Mouse (Mus musculus): ENCODE data around the gene Psmb7. TPM values are rescaled to one million over a fixed set of nuclear protein-coding genes. Genes with fewer than 3 reads are reported as not detected.

Psmb7 gene
- polyA plus RNA-seq, 1 experiment, result 82.9 TPM

DNA sequence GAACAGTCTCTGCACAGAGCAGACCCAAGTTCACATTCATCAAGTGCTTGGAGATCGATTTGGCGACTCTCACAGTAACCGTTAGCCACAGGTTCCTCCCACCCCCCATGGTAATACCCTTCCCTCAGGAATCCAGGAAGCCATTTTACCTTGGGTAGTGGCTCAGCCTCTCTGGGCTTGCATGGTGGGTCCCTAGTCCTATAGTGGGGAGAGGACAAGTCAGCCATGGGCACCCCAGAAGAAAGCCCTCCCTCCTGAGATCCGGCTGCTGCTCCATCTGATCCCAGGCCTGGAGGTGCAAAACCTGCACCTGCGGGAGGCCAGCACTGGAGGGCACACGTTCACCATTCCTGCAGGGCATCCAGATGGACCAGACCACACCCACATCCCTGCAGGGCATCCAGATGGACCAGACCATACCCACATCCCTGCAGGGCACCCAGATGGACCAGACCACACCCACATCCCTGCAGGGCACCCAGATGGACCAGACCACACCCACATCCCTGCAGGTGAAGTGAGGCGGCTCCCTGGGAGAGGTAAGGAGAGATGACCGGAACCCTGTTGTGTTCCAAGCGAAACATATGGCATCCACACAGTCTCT lies 31.6 kb upstream of the Psmb7 start:
- no peaks in the 10 kb centered on the region for H3K4me1 ChIP-seq (ENCODE audit: control insufficient read depth, insufficient read depth, low read length)
- TF ChIP-seq CTCF (IDR thresholded peaks at IDR 0.05; ENCODE audit: control insufficient read depth, insufficient read depth, low read length), result no peak
- TF ChIP-seq POLR2A (IDR thresholded peaks at IDR 0.05; ENCODE audit: borderline replicate concordance, control insufficient read depth, low read depth, low read length), result no peak
- H3K4me3 ChIP-seq (replicated peaks; ENCODE audit: control insufficient read depth, low read depth, low read length), result no peak overlapping the region
- WGBS, result 65% methylated on average over 9 of the region's 9 CpGs
- H3K27ac ChIP-seq (ENCODE audit: control insufficient read depth, insufficient read depth, low read depth, low read length, poor library complexity), result no peak overlapping the region

DNA sequence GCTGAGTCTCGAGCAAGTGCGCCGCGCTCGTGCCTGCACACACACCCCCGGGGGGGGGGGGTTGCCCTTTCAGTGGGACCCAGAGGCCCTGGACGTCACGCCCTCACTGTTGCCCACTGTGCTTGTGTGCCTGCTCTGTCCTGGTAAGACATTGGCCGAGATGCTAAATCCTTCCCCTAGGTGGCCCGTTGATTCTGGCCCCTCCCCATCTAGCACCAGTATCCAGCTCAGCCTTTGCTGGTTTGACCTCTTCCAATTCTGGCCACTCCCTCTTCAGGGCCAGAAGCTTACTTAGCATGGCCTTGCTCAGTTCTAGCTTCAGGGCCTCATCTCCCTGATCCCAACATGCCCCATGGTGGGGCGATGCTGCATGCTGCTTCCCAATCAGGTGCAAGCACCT lies 28.6 kb upstream of the Psmb7 start:
- TF ChIP-seq CTCF (IDR thresholded peaks at IDR 0.05; ENCODE audit: control insufficient read depth, insufficient read depth, low read length), result no peak
- Histone ChIP-seq H3K4me3 (replicated peaks; ENCODE audit: control insufficient read depth, low read depth, low read length) (no peak overlapping the region), H3K4me1 (ENCODE audit: control insufficient read depth, insufficient read depth, low read length) (no peaks in the 10 kb centered on the region), H3K27ac (ENCODE audit: control insufficient read depth, insufficient read depth, low read depth, low read length, poor library complexity) (no peak overlapping the region)
- 76% methylated on average over 11 of the region's 11 CpGs for WGBS

DNA sequence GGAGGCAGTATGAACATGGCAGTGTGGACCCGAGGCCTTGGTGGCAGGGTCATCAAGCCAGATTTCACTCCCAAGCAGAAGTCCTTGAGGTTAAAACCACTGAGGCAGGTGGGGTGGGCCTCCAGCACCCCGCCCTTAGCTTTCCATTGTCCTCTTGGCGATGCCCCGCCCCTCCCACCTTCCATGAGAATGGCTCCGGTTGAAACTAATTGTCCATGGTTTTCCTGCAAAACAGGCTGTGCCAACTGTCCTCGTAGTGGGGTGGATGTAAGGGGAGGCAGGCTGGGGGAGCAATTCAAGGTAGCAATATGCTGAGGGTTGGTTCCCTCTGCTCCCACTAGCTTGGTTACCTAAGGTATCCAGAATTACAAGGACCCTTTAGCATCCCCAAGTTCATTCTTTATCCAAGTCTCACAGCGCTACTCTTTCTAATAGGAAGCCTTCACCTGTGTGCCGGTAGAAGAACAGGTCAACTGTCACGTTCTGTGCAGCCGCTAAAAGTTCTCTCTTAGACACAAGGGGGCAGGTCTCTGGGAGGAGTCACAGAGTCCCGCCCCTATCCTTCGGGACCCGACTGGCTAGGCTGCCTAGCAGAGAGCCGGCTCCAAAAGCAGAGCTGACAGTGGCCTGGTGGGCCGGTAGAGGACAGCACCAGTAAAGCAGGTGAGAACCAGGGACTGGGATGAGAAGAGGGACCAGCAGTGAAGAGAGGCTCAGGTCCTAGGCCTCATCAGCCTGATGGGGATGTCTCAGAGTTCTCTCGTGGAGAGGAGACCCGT lies 25.1 kb upstream of the Psmb7 start:
- WGBS, result 21% methylated on average over 17 of the region's 17 CpGs
- TF ChIP-seq CTCF (IDR thresholded peaks at IDR 0.05; ENCODE audit: control insufficient read depth, insufficient read depth, low read length) (no peak), POLR2A (IDR thresholded peaks at IDR 0.05; ENCODE audit: borderline replicate concordance, control insufficient read depth, low read depth, low read length) (no peak)
- Histone ChIP-seq H3K27ac (ENCODE audit: control insufficient read depth, insufficient read depth, low read depth, low read length, poor library complexity) (no peak overlapping the region), H3K4me3 (replicated peaks; ENCODE audit: control insufficient read depth, low read depth, low read length) (no peak overlapping the region), H3K4me1 (ENCODE audit: control insufficient read depth, insufficient read depth, low read length) (no peaks in the 10 kb centered on the region)

DNA sequence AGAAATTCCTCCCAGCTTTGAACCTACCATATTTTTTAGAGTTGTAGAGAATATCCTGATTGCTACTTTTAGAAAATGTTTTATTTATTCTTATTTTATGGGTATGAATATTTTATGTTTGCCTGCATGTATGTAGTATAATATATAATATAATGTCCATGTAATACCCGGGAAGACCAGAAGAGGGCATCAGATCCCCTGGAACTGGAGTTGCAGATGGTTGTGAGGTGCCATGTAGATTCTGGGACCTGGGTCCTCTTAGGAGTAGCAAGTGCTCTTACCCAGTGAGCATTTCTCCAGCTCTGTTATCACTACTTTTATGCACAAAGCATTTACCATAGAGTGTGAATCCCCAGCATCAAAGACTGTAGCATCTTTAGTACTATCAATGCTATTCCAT lies 17.5 kb upstream of the Psmb7 start:
- Histone ChIP-seq H3K4me1 (ENCODE audit: control insufficient read depth, insufficient read depth, low read length) (no peaks in the 10 kb centered on the region), H3K4me3 (replicated peaks; ENCODE audit: control insufficient read depth, low read depth, low read length) (no peak overlapping the region), H3K27ac (ENCODE audit: control insufficient read depth, insufficient read depth, low read depth, low read length, poor library complexity) (no peak overlapping the region)
- peak; percentile 21; the same call in 1 of the 2 replicates for TF ChIP-seq CTCF (IDR thresholded peaks at IDR 0.05; ENCODE audit: control insufficient read depth, insufficient read depth, low read length)
- TF ChIP-seq POLR2A (IDR thresholded peaks at IDR 0.05; ENCODE audit: borderline replicate concordance, control insufficient read depth, low read depth, low read length), result no peak
- 2% methylated on average over 1 of the region's 1 CpGs for WGBS

DNA sequence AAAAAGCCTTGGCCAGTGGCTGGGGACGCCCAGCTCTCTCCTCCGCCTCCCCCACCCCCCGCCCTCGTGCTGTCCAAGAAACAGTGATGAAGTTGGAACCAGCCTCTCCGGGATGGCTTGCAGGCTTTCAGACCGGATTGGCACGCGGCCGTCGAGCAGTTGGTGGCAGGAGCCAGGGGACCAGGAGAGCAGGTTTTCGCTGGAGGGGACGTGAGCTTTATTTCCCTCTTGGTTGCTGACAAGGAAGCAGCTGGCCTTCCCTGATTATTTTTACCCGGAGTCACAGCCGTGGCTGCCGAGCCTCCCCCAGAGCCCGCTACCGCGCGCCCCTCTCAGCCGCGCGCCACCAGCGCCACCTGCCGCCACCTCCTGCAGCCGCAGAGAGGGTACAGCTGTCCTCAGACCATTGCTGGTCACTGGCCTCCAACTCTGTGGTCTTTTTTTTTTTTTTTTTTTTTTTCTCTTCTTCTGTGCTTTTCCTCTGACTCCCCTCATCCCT lies 14.5 kb upstream of the Psmb7 start:
- no peak for TF ChIP-seq POLR2A (IDR thresholded peaks at IDR 0.05; ENCODE audit: borderline replicate concordance, control insufficient read depth, low read depth, low read length)
- TF ChIP-seq CTCF (IDR thresholded peaks at IDR 0.05; ENCODE audit: control insufficient read depth, insufficient read depth, low read length), result peak; percentile 66
- WGBS, result under 1% methylated on average over 25 of the region's 25 CpGs
- Histone ChIP-seq H3K27ac (ENCODE audit: control insufficient read depth, insufficient read depth, low read depth, low read length, poor library complexity) (no peak overlapping the region), H3K4me3 (replicated peaks; ENCODE audit: control insufficient read depth, low read depth, low read length) (no peak overlapping the region), H3K4me1 (ENCODE audit: control insufficient read depth, insufficient read depth, low read length) (no peaks in the 10 kb centered on the region)

DNA sequence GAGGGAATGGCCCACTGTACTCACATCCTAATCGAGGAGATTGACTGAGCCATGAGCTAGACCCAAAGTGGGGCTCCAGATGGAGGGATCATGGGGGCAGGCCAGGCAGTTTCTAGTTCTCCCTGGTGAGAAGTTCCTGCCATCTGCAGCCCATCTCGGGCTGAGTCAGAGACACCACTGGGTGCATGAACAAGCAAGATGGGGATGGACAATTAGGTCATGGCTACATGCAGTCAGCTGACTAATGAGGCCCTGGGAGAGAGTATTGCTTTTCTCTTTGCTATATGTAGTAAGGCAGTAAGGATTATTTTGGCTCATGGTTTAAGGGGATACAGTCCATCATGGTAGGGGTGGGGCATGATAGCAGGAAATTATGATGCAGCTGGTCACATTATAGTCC lies 9.8 kb upstream of the Psmb7 start:
- H3K4me3 ChIP-seq (replicated peaks; ENCODE audit: control insufficient read depth, low read depth, low read length), result no peak overlapping the region
- H3K27ac ChIP-seq (ENCODE audit: control insufficient read depth, insufficient read depth, low read depth, low read length, poor library complexity), result no peak overlapping the region
- no peaks in the 10 kb centered on the region for H3K4me1 ChIP-seq (ENCODE audit: control insufficient read depth, insufficient read depth, low read length)
- WGBS, result 71% methylated on average over 2 of the region's 2 CpGs
- TF ChIP-seq POLR2A (IDR thresholded peaks at IDR 0.05; ENCODE audit: borderline replicate concordance, control insufficient read depth, low read depth, low read length) (no peak), CTCF (IDR thresholded peaks at IDR 0.05; ENCODE audit: control insufficient read depth, insufficient read depth, low read length) (no peak)

DNA sequence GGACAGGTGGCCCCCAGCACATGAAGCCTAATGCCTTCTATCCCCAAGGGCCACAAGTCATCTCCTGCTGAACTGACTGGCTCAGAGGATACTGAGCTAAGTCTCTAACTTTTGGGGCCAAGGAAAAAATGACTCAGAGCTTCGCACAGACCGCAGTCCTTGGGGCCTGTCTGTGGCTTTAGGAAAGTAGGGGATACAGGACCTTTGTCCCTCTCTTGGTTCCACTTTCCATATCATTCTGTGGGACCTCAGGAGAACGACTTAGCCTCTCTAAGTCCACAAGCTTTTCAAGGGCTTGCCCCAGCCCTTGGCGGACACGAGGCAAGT lies 9.4 kb upstream of the Psmb7 start:
- Histone ChIP-seq H3K4me3 (replicated peaks; ENCODE audit: control insufficient read depth, low read depth, low read length) (no peak overlapping the region), H3K27ac (ENCODE audit: control insufficient read depth, insufficient read depth, low read depth, low read length, poor library complexity) (no peak overlapping the region), H3K4me1 (ENCODE audit: control insufficient read depth, insufficient read depth, low read length) (no peaks in the 10 kb centered on the region)
- TF ChIP-seq POLR2A (IDR thresholded peaks at IDR 0.05; ENCODE audit: borderline replicate concordance, control insufficient read depth, low read depth, low read length) (no peak), CTCF (IDR thresholded peaks at IDR 0.05; ENCODE audit: control insufficient read depth, insufficient read depth, low read length) (no peak)
- 83% methylated on average over 5 of the region's 5 CpGs for WGBS

DNA sequence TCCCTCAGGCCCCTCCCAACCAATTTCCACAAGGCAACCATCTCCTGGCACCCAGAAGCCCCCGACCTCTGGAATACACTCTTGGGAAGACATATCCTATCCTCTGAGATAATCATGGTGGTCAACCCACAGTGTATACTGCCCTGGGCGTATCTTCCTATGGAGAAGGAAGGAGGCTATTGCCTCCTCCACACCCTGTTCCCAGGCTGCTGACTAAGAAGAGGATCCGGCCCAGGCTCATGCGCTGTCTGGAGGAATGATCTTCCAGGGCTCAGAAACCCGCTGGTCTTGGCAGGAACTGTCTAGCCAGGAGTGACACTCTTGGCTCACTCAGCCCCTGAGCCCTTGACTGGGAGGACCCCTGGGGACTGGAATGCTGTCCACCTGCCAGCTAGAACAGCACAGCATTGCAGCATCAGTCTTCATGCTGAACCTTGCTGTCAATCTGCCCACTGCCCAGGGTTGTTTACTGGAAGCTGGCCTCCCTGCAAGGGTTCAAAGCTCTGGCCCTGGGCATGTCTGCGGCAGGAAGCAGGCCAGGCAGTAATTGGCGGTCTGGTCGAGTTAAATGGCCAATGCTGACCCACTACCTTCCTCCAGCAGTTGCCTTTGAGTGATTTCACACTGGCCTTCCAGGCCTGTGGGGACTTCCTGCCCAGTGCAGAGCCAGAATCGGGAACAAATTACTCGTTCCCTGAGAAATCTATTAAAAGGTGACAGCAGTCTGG lies 8.8 kb upstream of the Psmb7 start:
- Histone ChIP-seq H3K4me3 (replicated peaks; ENCODE audit: control insufficient read depth, low read depth, low read length) (no peak overlapping the region), H3K27ac (ENCODE audit: control insufficient read depth, insufficient read depth, low read depth, low read length, poor library complexity) (no peak overlapping the region), H3K4me1 (ENCODE audit: control insufficient read depth, insufficient read depth, low read length) (no peaks in the 10 kb centered on the region)
- TF ChIP-seq CTCF (IDR thresholded peaks at IDR 0.05; ENCODE audit: control insufficient read depth, insufficient read depth, low read length) (no peak), POLR2A (IDR thresholded peaks at IDR 0.05; ENCODE audit: borderline replicate concordance, control insufficient read depth, low read depth, low read length) (no peak)
- 68% methylated on average over 10 of the region's 10 CpGs for WGBS
